Mouse (Mus musculus) kidney, postnatal 0 days (tissue): ENCODE data around the gene Acr. TPM values are rescaled to one million over a fixed set of nuclear protein-coding genes. Genes with fewer than 3 reads are reported as not detected.

Experiments
- ATAC-seq: fragments of 200-750 bp; cut with Nextera tagmentation; replicated peaks from 2 replicates; pipeline ENCODE4 v1.8.0; 2017; ENCODE audit warnings: low read depth, moderate number of reproducible peaks, moderate TSS enrichment, moderate library complexity; ENCODE audit not compliant: low FRiP score
- DNase-seq: peaks from one replicate; pipeline ENCODE4 v3.0.0-alpha.2; 2016; ENCODE audit warnings: low spot score
- H3K27ac ChIP-seq: fragments of 300-500 bp; sonication (generic); 2 replicates; pipeline ENCODE4 v1.5.1; 2014; ENCODE audit warnings: mild to moderate bottlenecking
- H3K27me3 ChIP-seq: fragments of 300-500 bp; sonication (generic); 2 replicates; pipeline ENCODE4 v1.6.1; 2014; ENCODE audit warnings: low read length, mixed read lengths; ENCODE audit not compliant: insufficient read depth
- H3K36me3 ChIP-seq: fragments of 300-500 bp; sonication (generic); 2 replicates; pipeline ENCODE4 v1.6.1; 2014; ENCODE audit warnings: low read length, mixed read lengths; ENCODE audit not compliant: insufficient read depth
- H3K4me1 ChIP-seq: fragments of 300-500 bp; sonication (generic); replicated peaks from 2 replicates; pipeline ENCODE4 v1.6.1; 2014; ENCODE audit warnings: antibody characterized with exemption, low read length, mixed read lengths; ENCODE audit not compliant: insufficient read depth
- H3K4me2 ChIP-seq: fragments of 300-500 bp; sonication (generic); 2 replicates; pipeline ENCODE4 v1.6.1; 2014; ENCODE audit warnings: mild to moderate bottlenecking, low read length, moderate library complexity, mixed read lengths
- H3K4me3 ChIP-seq: fragments of 300-500 bp; sonication (generic); replicated peaks from 2 replicates; pipeline ENCODE4 v1.5.1; 2014; ENCODE audit warnings: low read depth, low read length
- H3K9ac ChIP-seq: fragments of 300-500 bp; sonication (generic); 2 replicates; pipeline ENCODE4 v1.6.1; 2014; ENCODE audit warnings: low read depth, low read length
- H3K9me3 ChIP-seq: fragments of 300-500 bp; sonication (generic); replicated peaks from 2 replicates; pipeline ENCODE4 v1.6.1; 2016; ENCODE audit warnings: low read length, inconsistent platforms, mixed read lengths
- CTCF ChIP-seq: IDR thresholded peaks from 2 replicates; pipeline ENCODE4 v1.5.1; 2016; ENCODE audit warnings: antibody characterized with exemption, low read depth, mild to moderate bottlenecking, moderate library complexity
- WGBS: fragments of 180-500 bp; shearing (Covaris S2); extraction: QIAGEN DNeasy Blood & Tissue Kit; methylation state at CpG from one replicate; pipeline ENCODE4 v1.1.7; 2014; 5-methylcytosine and 5-hydroxymethylcytosine counted together
- polyA plus RNA-seq: library from polyadenylated mRNA; unstranded; fragments of >200 nt; fragmentation: Nextera tagmentation; extraction: Ambion mirVana; gene quantifications from 2 replicates; pipeline ENCODE4 v1.2.1, GENCODE M21; 2015

The Acr gene
- polyA plus RNA-seq, 1 experiment from 2014 or later: not detected

GRCm38 (mm10) chr15:89582494-89582893, 14.4 kb downstream of the Acr start:
- H3K4me1 ChIP-seq: no peaks in the 10 kb centered on the region
- 91% methylated on average over 7 of the region's 7 CpGs for WGBS
- no peak overlapping the region for H3K27ac ChIP-seq
- no peak overlapping the region for H3K4me3 ChIP-seq
- H3K36me3 ChIP-seq: 0 out of 2 replicates have a peak, but pooled peaks cover 3% of the 10 kb centered on the region
- no peak for TF ChIP-seq CTCF
- H3K9ac ChIP-seq: no peak overlapping the region
- H3K9me3 ChIP-seq: no peaks in the 10 kb centered on the region
- no peak for DNase-seq
- H3K27me3 ChIP-seq: no peaks in the 10 kb centered on the region
- no peak for ATAC-seq
- H3K4me2 ChIP-seq: no peak overlapping the region

GRCm38 (mm10) chr15:89585101-89585500, 17.0 kb downstream of the Acr start:
- WGBS: 74% methylated on average over 5 of the region's 5 CpGs
- no peak overlapping the region for H3K4me2 ChIP-seq
- H3K36me3 ChIP-seq: 0 out of 2 replicates have a peak, but pooled peaks cover 3% of the 10 kb centered on the region
- no peaks in the 10 kb centered on the region for H3K4me1 ChIP-seq
- H3K9me3 ChIP-seq: no peaks in the 10 kb centered on the region
- no peak for DNase-seq
- ATAC-seq: no peak
- no peak overlapping the region for H3K27ac ChIP-seq
- H3K9ac ChIP-seq: no peak overlapping the region
- H3K4me3 ChIP-seq: no peak overlapping the region
- H3K27me3 ChIP-seq: no peaks in the 10 kb centered on the region
- TF ChIP-seq CTCF: no peak

- 91% methylated on average over 11 of the region's 11 CpGs for WGBS
- Histone ChIP-seq H3K9ac (no peak overlapping the region), H3K36me3 (0 out of 2 replicates have a peak, but pooled peaks cover 3% of the 10 kb centered on the region), H3K4me1 (0 out of 2 replicates have a peak, but pooled peaks cover under 1% of the 10 kb centered on the region), H3K4me3 (no peak overlapping the region), H3K27me3 (no peaks in the 10 kb centered on the region), H3K4me2 (no peak overlapping the region), H3K27ac (no peak overlapping the region), H3K9me3 (no peaks in the 10 kb centered on the region)
- no peak for TF ChIP-seq CTCF
- DNase-seq (no peak), ATAC-seq (no peak)
Measured at GRCm38 (mm10) chr15:89585631-89586030, 17.5 kb downstream of the Acr start.

- TF ChIP-seq CTCF: no peak
- Histone ChIP-seq H3K4me2 (no peak overlapping the region), H3K27me3 (no peaks in the 10 kb centered on the region), H3K4me1 (peaks cover 6% of the 10 kb centered on the region; the same call in 1 of the 2 replicates), H3K27ac (no peak overlapping the region), H3K4me3 (no peak overlapping the region), H3K36me3 (0 out of 2 replicates have a peak, but pooled peaks cover 3% of the 10 kb centered on the region), H3K9ac (no peak overlapping the region), H3K9me3 (no peaks in the 10 kb centered on the region)
- 60% methylated on average over 5 of the region's 5 CpGs for WGBS
- ATAC-seq: no peak
- peak; percentile 21 for DNase-seq
Measured at GRCm38 (mm10) chr15:89589146-89589545, 21.0 kb downstream of the Acr start.

GRCm38 (mm10) chr15:89591317-89591716, 23.2 kb downstream of the Acr start:
- TF ChIP-seq CTCF: no peak
- Histone ChIP-seq H3K27ac (no peak overlapping the region), H3K36me3 (0 out of 2 replicates have a peak, but pooled peaks cover 3% of the 10 kb centered on the region), H3K4me1 (peaks cover 6% of the 10 kb centered on the region; the same call in 1 of the 2 replicates), H3K27me3 (no peaks in the 10 kb centered on the region), H3K9me3 (no peaks in the 10 kb centered on the region), H3K9ac (peak overlapping the region; percentile 77), H3K4me3 (peak overlapping the region; percentile 83), H3K4me2 (peak overlapping the region; percentile 82)
- ATAC-seq: no peak
- under 1% methylated on average over 30 of the region's 30 CpGs for WGBS
- DNase-seq: no peak

GRCm38 (mm10) chr15:89591723-89592455, 23.8 kb downstream of the Acr start, which contains the start of gene Rabl2:
Gene Rabl2, minus strand, starts transcription at chr15:89591923.
- DNase-seq (peak; percentile 94), ATAC-seq (peak; percentile 93)
- Histone ChIP-seq H3K9me3 (no peaks in the 10 kb centered on the region), H3K27ac (no peak within 1 kb of the TSS), H3K9ac (peak within 1 kb of the TSS; percentile 77), H3K36me3 (0 out of 2 replicates have a peak, but pooled peaks cover 3% of the 10 kb centered on the region), H3K4me3 (peak within 1 kb of the TSS; percentile 83), H3K4me1 (peaks cover 6% of the 10 kb centered on the region; the same call in 1 of the 2 replicates), H3K27me3 (no peaks in the 10 kb centered on the region), H3K4me2 (peak within 1 kb of the TSS; percentile 82)
- no peak; the same call in 1 of the 2 replicates for TF ChIP-seq CTCF
- under 1% methylated on average over 35 of the region's 35 CpGs for WGBS
